Mouse (Mus musculus) stomach, postnatal 0 days (tissue): Measurements from ENCODE around the gene Ypel5. TPM values are rescaled to one million over a fixed set of nuclear protein-coding genes. Genes with fewer than 3 reads are reported as not detected.

Source experiments
- ATAC-seq: fragments of 200-750 bp; cut with Nextera tagmentation; 2 replicates; pipeline ENCODE4 v1.8.0; 2017; ENCODE audit not compliant: low FRiP score, low TSS enrichment
- DNase-seq: peaks from one replicate; pipeline ENCODE4 v3.0.0-alpha.2; 2016; ENCODE audit warnings: low spot score
- H3K27ac ChIP-seq: fragments of 300-500 bp; sonication (generic); replicated peaks from 2 replicates; pipeline ENCODE4 v1.5.1; 2014; ENCODE audit warnings: mild to moderate bottlenecking, control low read depth
- H3K27me3 ChIP-seq: fragments of 300-500 bp; sonication (generic); 2 replicates; pipeline ENCODE4 v1.6.1; 2014; ENCODE audit warnings: low read length; ENCODE audit not compliant: control insufficient read depth, insufficient read depth
- H3K36me3 ChIP-seq: fragments of 300-500 bp; sonication (generic); 2 replicates; pipeline ENCODE4 v1.6.1; 2014; ENCODE audit warnings: low read length, mixed read lengths; ENCODE audit not compliant: control insufficient read depth, insufficient read depth
- H3K4me1 ChIP-seq: fragments of 300-500 bp; sonication (generic); replicated peaks from 2 replicates; pipeline ENCODE4 v1.6.1; 2014; ENCODE audit warnings: antibody characterized with exemption; ENCODE audit not compliant: control insufficient read depth, insufficient read depth
- H3K4me2 ChIP-seq: fragments of 300-500 bp; sonication (generic); replicated peaks from 2 replicates; pipeline ENCODE4 v1.6.1; 2014; ENCODE audit warnings: low read depth, mild to moderate bottlenecking, control low read depth, moderate library complexity
- H3K4me3 ChIP-seq: fragments of 300-500 bp; sonication (generic); 2 replicates; pipeline ENCODE4 v1.5.1; 2014; ENCODE audit warnings: low read depth, low read length, control low read depth
- H3K9ac ChIP-seq: fragments of 300-500 bp; sonication (generic); 2 replicates; pipeline ENCODE4 v1.6.1; 2014; ENCODE audit warnings: mild to moderate bottlenecking, low read length, control low read depth, mixed read lengths
- H3K9me3 ChIP-seq: fragments of 300-500 bp; sonication (generic); 2 replicates; pipeline ENCODE4 v1.6.1; 2016; ENCODE audit warnings: low read length; ENCODE audit not compliant: control insufficient read depth
- CTCF ChIP-seq: IDR thresholded peaks from 2 replicates; pipeline ENCODE4 v1.5.1; 2016; ENCODE audit warnings: antibody characterized with exemption, low read depth, mild to moderate bottlenecking, moderate library complexity
- EP300 ChIP-seq: optimal IDR thresholded peaks from 2 replicates; pipeline ENCODE3; 2016; ENCODE audit warnings: antibody characterized with exemption
- WGBS: fragments of 180-500 bp; shearing (Covaris S2); extraction: QIAGEN DNeasy Blood & Tissue Kit; methylation state at CpG from one replicate; pipeline ENCODE4 v1.1.7; 2014; 5-methylcytosine and 5-hydroxymethylcytosine counted together
- polyA plus RNA-seq: library from polyadenylated mRNA; unstranded; fragments of >200 nt; fragmentation: Nextera tagmentation; extraction: Ambion mirVana; gene quantifications from 2 replicates; pipeline ENCODE4 v1.2.1, GENCODE M21; 2015

Ypel5 gene
- polyA plus RNA-seq, 1 experiment from 2014 or later, result 67.3 TPM

GRCm38 (mm10) chr17:72796506-72796905 is 39.7 kb upstream of the Ypel5 start:
- DNase-seq (no peak), ATAC-seq (no peak)
- no peak overlapping the region for H3K4me2 ChIP-seq
- no peak overlapping the region for H3K4me3 ChIP-seq
- TF ChIP-seq CTCF, result peak; percentile 40
- TF ChIP-seq EP300, result no peak
- no peaks in the 10 kb centered on the region for H3K9me3 ChIP-seq
- no peaks in the 10 kb centered on the region for H3K4me1 ChIP-seq
- no peak overlapping the region for H3K9ac ChIP-seq
- no peaks in the 10 kb centered on the region for H3K27me3 ChIP-seq
- no peaks in the 10 kb centered on the region for H3K36me3 ChIP-seq
- whole genome bisulfite sequencing, result 100% methylated on average over 3 of the region's 3 CpGs
- H3K27ac ChIP-seq, result no peak overlapping the region

GRCm38 (mm10) chr17:72797867-72798266 is 38.4 kb upstream of the Ypel5 start:
- Histone ChIP-seq H3K36me3 (no peaks in the 10 kb centered on the region), H3K4me3 (no peak overlapping the region), H3K9ac (no peak overlapping the region), H3K4me2 (no peak overlapping the region), H3K27ac (no peak overlapping the region), H3K9me3 (no peaks in the 10 kb centered on the region), H3K27me3 (no peaks in the 10 kb centered on the region), H3K4me1 (no peaks in the 10 kb centered on the region)
- WGBS, result 18% methylated on average over 2 of the region's 2 CpGs
- ATAC-seq (no peak), DNase-seq (no peak)
- no peak for TF ChIP-seq EP300
- peak; percentile 89 for TF ChIP-seq CTCF

- no peaks in the 10 kb centered on the region for H3K9me3 ChIP-seq
- no peaks in the 10 kb centered on the region for H3K36me3 ChIP-seq
- no peaks in the 10 kb centered on the region for H3K27me3 ChIP-seq
- no peak overlapping the region for H3K4me2 ChIP-seq
- H3K27ac ChIP-seq, result no peak overlapping the region
- TF ChIP-seq EP300 (no peak), CTCF (no peak)
- no peaks in the 10 kb centered on the region for H3K4me1 ChIP-seq
- H3K9ac ChIP-seq, result no peak overlapping the region
- H3K4me3 ChIP-seq, result no peak overlapping the region
- 63% methylated on average over 7 of the region's 7 CpGs for WGBS
- ATAC-seq (no peak), DNase-seq (no peak)
These were observed 26.2 kb upstream of the Ypel5 start for GRCm38 (mm10) chr17:72809942-72810654.

- no peak for TF ChIP-seq EP300
- peak; percentile 93 for TF ChIP-seq CTCF
- no peaks in the 10 kb centered on the region for H3K9me3 ChIP-seq
- DNase-seq (peak; percentile 70), ATAC-seq (no peak)
- H3K36me3 ChIP-seq, result no peaks in the 10 kb centered on the region
- H3K4me3 ChIP-seq, result no peak overlapping the region
- H3K9ac ChIP-seq, result no peak overlapping the region
- no peak overlapping the region for H3K27ac ChIP-seq
- no peak overlapping the region for H3K4me2 ChIP-seq
- 18% methylated on average over 12 of the region's 12 CpGs for WGBS
- no peaks in the 10 kb centered on the region for H3K27me3 ChIP-seq
- no peaks in the 10 kb centered on the region for H3K4me1 ChIP-seq
These were observed 22.6 kb upstream of the Ypel5 start for GRCm38 (mm10) chr17:72813419-72814315.

GRCm38 (mm10) chr17:72817574-72817973 is 18.7 kb upstream of the Ypel5 start:
- H3K4me2 ChIP-seq, result no peak overlapping the region
- 82% methylated on average over 5 of the region's 5 CpGs for WGBS
- H3K4me1 ChIP-seq, result no peaks in the 10 kb centered on the region
- H3K36me3 ChIP-seq, result no peaks in the 10 kb centered on the region
- no peak for DNase-seq
- ATAC-seq, result no peak
- no peaks in the 10 kb centered on the region for H3K9me3 ChIP-seq
- no peak overlapping the region for H3K4me3 ChIP-seq
- no peak overlapping the region for H3K27ac ChIP-seq
- H3K9ac ChIP-seq, result no peak overlapping the region
- TF ChIP-seq CTCF (no peak), EP300 (no peak)
- H3K27me3 ChIP-seq, result no peaks in the 10 kb centered on the region

- no peak overlapping the region for H3K4me2 ChIP-seq
- H3K4me1 ChIP-seq, result no peaks in the 10 kb centered on the region
- H3K9ac ChIP-seq, result no peak overlapping the region
- H3K36me3 ChIP-seq, result no peaks in the 10 kb centered on the region
- no peak overlapping the region for H3K4me3 ChIP-seq
- H3K27me3 ChIP-seq, result no peaks in the 10 kb centered on the region
- ATAC-seq (no peak), DNase-seq (no peak)
- 56% methylated on average over 2 of the region's 2 CpGs for WGBS
- no peaks in the 10 kb centered on the region for H3K9me3 ChIP-seq
- no peak for TF ChIP-seq EP300
- TF ChIP-seq CTCF, result no peak
- H3K27ac ChIP-seq, result no peak overlapping the region
These were observed 16.5 kb upstream of the Ypel5 start for GRCm38 (mm10) chr17:72819714-72820113.
